Mouse (Mus musculus) E14TG2a.4 (cell line): ENCODE measurements around the gene Ccdc40.
A peak's percentile ranks its signal among the peaks of the same experiment; 100 is the strongest.
"Not testable (repeated sequence)": the region's sequence is repeated elsewhere in the genome, so short reads cannot be mapped to it uniquely, and the experiment has no call there.

Experiments used
- H3K27me3 ChIP-seq: 2 replicates; pipeline ENCODE4 v1.6.1; 2014; ENCODE audit warnings: low read length, control low read depth; ENCODE audit not compliant: insufficient read depth
- H3K36me3 ChIP-seq: 2 replicates; pipeline ENCODE4 v1.6.1; 2014; ENCODE audit warnings: low read length, control low read depth; ENCODE audit not compliant: insufficient read depth
- H3K4me1 ChIP-seq: replicated peaks from 2 replicates; pipeline ENCODE4 v1.6.1; 2014; ENCODE audit warnings: low read depth, low read length, control low read depth
- H3K4me3 ChIP-seq: replicated peaks from 2 replicates; pipeline ENCODE4 v1.5.1; 2014; ENCODE audit warnings: mild to moderate bottlenecking, low read length
- H3K9me3 ChIP-seq: 2 replicates; pipeline ENCODE4 v1.6.1; 2014; ENCODE audit warnings: low read length, control low read depth
- CTCF ChIP-seq: conservative IDR thresholded peaks from 2 replicates; pipeline ENCODE4 v1.5.1; 2014; ENCODE audit warnings: low read length
- NANOG ChIP-seq: IDR thresholded peaks from 2 replicates; pipeline ENCODE4 v1.6.1; 2014; ENCODE audit warnings: borderline replicate concordance, low read length, mixed read lengths
- POU5F1 ChIP-seq: IDR thresholded peaks from 2 replicates; pipeline ENCODE4 v1.6.1; 2014; ENCODE audit warnings: low read length, borderline replicate concordance

Gene Ccdc40

DNA sequence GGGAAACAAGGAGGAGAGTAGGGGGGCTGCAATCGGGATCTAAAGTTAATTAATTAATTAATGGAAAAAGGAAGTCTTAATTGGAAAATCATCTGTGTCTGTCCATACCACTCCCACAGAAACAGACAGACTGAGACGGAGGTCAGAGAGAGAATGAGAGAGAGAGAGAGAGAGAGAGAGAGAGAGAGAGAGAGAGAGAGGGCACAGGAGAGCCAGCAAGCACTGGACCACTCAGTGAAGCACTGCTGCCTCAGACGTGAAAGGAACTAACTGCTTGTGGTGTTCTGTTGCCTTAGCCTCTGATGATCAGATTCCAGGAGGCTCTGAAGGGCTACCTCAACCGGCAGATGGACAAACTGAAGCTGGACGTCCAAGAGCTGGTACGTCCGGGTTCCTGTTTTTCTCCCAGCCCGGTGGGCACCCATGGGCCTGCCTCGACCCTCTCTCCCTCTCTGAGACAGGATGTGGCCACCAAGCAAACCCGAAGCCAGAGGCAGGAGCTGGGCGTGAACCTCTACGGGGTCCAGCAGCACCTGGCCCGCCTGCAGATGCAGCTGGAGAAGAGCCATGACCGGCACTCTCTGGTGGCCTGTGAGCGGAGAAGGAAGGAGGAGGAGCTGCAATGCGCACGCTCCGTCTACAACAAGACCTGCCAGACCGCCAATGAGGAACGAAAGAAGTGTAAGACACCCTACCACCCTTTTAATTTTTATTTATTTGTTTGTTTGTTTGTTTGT, 9.4 kb downstream of the Ccdc40 start:
- Histone ChIP-seq H3K9me3 (no peaks in the 10 kb centered on the region), H3K36me3 (no peaks in the 10 kb centered on the region), H3K27me3 (peaks cover 31% of the 10 kb centered on the region), H3K4me1 (peaks cover 67% of the 10 kb centered on the region), H3K4me3 (peak overlapping the region; percentile 69)
- no peak for TF ChIP-seq POU5F1
- no peak for TF ChIP-seq CTCF
- TF ChIP-seq NANOG, result no peak

DNA sequence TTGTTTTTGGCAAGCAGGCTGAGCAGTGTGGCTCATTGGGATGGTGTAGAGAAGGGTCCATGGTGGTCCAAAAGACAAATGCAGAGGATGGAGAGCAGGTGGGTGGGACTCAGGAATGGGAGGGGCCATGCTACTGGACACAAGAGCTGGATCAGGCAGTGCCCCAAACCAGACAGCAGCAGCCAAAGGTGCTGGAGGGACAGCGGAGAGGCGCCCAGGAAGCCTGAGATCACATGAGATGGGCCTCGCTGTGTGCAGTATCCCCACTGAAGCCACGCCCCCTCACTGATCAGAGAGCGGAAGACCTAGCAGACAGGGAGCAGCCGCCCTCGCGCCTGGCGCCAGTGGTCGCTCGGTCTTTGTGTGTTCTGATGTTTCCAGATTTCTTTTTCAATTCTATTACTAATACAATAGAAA, 9.9 kb downstream of the Ccdc40 start:
- TF ChIP-seq CTCF (no peak), POU5F1 (no peak), NANOG (no peak)
- H3K36me3 ChIP-seq, result no peaks in the 10 kb centered on the region
- H3K9me3 ChIP-seq, result no peaks in the 10 kb centered on the region
- H3K4me3 ChIP-seq, result peak overlapping the region; percentile 69
- H3K27me3 ChIP-seq, result peaks cover 37% of the 10 kb centered on the region
- peaks cover 72% of the 10 kb centered on the region for H3K4me1 ChIP-seq

DNA sequence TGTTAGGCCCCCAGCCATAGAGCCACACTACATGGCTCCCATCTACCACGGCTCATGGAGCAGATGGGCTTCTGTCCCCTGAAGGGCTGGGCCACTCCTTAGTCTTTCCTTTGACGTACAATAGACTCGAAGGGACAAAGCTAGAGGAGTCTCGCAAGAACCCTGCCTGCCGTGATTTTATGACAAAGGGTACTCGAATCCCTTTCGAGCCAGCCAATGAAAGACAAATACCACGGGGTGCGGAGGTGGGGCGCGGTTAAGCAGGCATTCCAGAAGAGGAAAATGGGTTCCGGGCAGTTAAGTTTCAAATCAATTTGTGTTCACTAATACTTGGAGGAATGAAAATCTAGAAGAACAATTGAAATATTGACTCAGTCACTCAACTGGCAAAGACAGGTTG, 11.1 kb downstream of the Ccdc40 start:
- Histone ChIP-seq H3K9me3 (no peaks in the 10 kb centered on the region), H3K36me3 (no peaks in the 10 kb centered on the region), H3K27me3 (peaks cover 46% of the 10 kb centered on the region), H3K4me1 (peaks cover 73% of the 10 kb centered on the region), H3K4me3 (peak overlapping the region; percentile 69)
- TF ChIP-seq NANOG (no peak), POU5F1 (no peak), CTCF (no peak)

DNA sequence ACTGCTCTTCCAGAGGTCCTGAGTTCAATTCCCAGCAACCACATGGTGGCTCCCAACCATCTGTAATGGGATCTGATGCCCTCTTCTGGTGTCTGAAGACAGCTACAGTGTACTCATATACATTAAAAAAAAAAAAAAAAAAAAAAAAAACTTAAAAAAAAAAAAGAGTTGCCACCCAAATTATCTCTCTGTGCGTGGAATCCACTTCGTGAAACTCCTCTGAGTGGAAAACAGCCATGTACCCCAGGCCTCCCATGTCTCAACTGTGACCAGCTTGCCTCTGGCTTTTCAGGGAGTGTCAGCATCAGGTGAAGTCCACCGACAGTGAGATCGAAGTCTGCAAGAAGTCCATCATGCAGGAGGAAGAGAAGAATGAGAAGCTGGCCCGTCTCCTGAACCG, 17.2 kb downstream of the Ccdc40 start:
- not testable (repeated sequence) for H3K36me3 ChIP-seq, H3K9me3 ChIP-seq
- H3K4me1 ChIP-seq, result peaks cover 34% of the 10 kb centered on the region
- 0 out of 2 replicates have a peak overlapping the region, but pooled peaks have one; percentile 4 for H3K4me3 ChIP-seq
- peaks cover 43% of the 10 kb centered on the region for H3K27me3 ChIP-seq

DNA sequence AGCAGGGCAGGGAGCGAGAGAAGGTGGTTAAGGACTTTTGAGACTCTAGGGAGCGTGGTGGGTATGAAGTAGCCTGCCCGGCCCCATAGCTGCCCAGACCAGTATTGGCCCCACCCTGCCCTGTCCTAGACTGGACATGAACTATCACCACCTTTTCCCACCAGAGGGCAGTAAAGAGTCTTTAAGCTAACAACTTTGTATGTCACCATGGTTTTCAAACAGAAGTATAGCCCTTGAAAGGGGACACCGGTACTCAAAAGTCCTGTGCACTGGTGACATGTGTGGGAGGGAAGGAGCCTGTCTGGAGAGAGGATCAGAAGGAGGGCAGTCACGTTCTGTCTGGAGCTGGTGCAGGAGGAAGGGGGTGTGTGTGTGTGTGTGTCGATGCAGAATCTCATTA, 20.6 kb downstream of the Ccdc40 start:
- H3K4me1 ChIP-seq, result peaks cover 48% of the 10 kb centered on the region
- peaks cover 38% of the 10 kb centered on the region for H3K27me3 ChIP-seq
- H3K36me3 ChIP-seq, result no peaks in the 10 kb centered on the region
- TF ChIP-seq POU5F1 (no peak), CTCF (peak; percentile 56), NANOG (no peak)
- no peaks in the 10 kb centered on the region for H3K9me3 ChIP-seq
- H3K4me3 ChIP-seq, result no peak overlapping the region

DNA sequence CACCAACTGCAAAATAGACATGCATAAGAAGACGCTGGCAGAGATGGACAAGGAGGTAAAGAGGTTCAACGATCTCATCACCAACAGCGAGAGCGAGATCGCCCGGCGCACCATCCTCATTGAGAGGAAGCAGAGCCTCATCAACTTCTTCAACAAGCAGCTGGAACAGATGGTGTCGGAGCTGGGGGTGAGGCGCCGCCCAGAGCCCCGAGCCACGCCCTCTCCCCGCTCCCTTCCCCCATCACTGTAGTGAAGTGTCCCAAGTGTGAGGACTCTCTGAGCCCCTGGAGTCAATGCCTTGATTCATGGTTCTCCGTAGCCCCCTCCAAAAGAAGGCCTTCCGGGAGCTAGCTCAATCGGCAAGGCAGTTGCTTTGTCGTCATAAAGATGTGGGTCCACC, 22.6 kb downstream of the Ccdc40 start:
- Histone ChIP-seq H3K27me3 (peaks cover 37% of the 10 kb centered on the region), H3K4me3 (no peak overlapping the region), H3K4me1 (peaks cover 51% of the 10 kb centered on the region), H3K9me3 (no peaks in the 10 kb centered on the region), H3K36me3 (no peaks in the 10 kb centered on the region)
- TF ChIP-seq CTCF (no peak), POU5F1 (no peak), NANOG (no peak)

DNA sequence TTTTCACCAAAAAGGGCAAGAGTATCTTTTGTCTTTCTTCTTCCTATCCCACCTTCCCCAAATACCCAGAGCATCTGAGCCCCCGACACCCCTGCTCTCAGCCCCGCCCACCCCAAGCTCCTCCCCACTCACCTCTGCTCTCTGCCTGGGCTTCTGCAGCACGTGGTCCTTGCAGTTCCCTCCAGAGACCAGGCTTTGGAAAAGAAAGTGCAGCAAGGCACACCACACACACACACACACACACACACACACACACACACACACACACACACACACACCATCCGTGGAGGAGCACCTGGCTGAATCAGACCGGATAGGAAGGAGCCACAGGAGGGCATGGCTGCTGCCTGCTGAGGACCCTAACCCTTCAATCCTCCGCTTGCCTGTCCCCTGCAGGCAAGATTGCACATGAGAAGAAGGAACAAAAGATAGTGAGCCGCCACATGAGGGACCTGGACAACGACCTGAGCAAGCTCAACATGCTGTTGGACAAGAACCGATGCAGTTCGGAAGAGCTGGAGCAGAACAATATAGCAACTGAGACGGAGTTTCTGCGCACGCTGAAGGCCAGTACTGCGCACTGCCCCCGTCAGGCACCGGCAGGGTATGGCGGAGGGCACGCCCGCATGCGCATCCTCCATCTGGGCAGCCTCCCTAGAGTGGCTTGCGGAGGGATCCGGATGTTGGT, 24.6 kb downstream of the Ccdc40 start:
- Histone ChIP-seq H3K9me3 (no peaks in the 10 kb centered on the region), H3K4me3 (peak overlapping the region; percentile 55), H3K4me1 (peaks cover 58% of the 10 kb centered on the region), H3K36me3 (no peaks in the 10 kb centered on the region), H3K27me3 (peaks cover 36% of the 10 kb centered on the region)
- no peak for TF ChIP-seq NANOG
- TF ChIP-seq CTCF, result peak; percentile 35

DNA sequence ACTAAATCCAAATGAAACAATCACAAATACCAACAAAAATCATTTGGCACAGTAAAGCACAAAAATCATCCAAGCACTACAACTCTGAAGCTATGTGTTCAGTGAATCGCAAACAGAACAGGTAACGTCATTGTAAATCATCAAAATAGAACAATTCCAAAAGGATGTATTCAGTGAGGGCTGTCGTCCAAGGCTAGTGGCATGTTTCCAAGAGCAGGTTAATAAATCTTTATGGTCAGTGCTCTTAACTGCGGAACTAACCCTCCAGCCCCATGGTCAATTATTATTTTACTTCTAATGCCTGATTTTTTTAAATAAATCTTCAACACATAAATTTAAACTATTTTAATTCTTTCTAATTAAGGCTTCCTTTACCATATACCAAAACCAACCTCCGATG, 28.2 kb downstream of the Ccdc40 start:
- peaks cover 21% of the 10 kb centered on the region for H3K27me3 ChIP-seq
- peaks cover 61% of the 10 kb centered on the region for H3K4me1 ChIP-seq
- not testable (repeated sequence) for H3K9me3 ChIP-seq, H3K36me3 ChIP-seq, H3K4me3 ChIP-seq

DNA sequence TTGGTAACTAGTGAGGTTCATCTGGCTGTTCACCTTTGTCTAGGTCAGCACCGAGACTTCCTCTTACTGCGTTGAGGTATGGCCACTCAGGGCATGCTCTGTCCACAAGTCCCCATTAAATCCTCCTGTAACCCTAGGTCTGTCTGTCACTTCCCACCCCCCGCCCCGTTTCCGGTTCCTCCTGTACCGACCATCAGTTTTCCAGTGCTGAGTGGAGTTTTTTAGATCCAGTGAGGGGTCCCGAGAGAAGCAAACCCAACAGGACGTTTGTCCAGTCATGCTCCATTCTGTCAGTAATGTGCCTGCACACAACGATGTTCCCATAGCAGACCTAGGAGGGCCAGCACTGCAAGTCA, 29.8 kb downstream of the Ccdc40 start:
- TF ChIP-seq NANOG (no peak), CTCF (no peak), POU5F1 (no peak)
- Histone ChIP-seq H3K27me3 (peaks cover 11% of the 10 kb centered on the region), H3K36me3 (no peaks in the 10 kb centered on the region), H3K4me3 (no peak overlapping the region), H3K4me1 (peaks cover 56% of the 10 kb centered on the region), H3K9me3 (no peaks in the 10 kb centered on the region)
